Mouse (Mus musculus) stomach, embryonic 16.5 days (tissue): ENCODE results near the gene Wdr47. TPM values are rescaled to one million over a fixed set of nuclear protein-coding genes. Genes with fewer than 3 reads are reported as not detected.
A peak's percentile ranks its signal among the peaks of the same experiment; 100 is the strongest.

ENCODE experiments used
- ATAC-seq: fragments of 200-750 bp; cut with Nextera tagmentation; 2 replicates; pipeline ENCODE4 v1.8.0; 2017; ENCODE audit warnings: moderate number of reproducible peaks, moderate TSS enrichment; ENCODE audit not compliant: insufficient read depth, low FRiP score
- H3K27ac ChIP-seq: fragments of 300-500 bp; sonication (generic); 2 replicates; pipeline ENCODE4 v1.5.1; 2014; ENCODE audit warnings: low read length
- H3K27me3 ChIP-seq: fragments of 300-500 bp; sonication (generic); 2 replicates; pipeline ENCODE4 v1.6.1; 2014; ENCODE audit warnings: low read length, control low read depth, mixed read lengths; ENCODE audit not compliant: control insufficient read depth, insufficient read depth
- H3K36me3 ChIP-seq: fragments of 300-500 bp; sonication (generic); 2 replicates; pipeline ENCODE4 v1.6.1; 2014; ENCODE audit warnings: low read length; ENCODE audit not compliant: control insufficient read depth, insufficient read depth
- H3K4me1 ChIP-seq: fragments of 300-500 bp; sonication (generic); 2 replicates; pipeline ENCODE4 v1.6.1; 2014; ENCODE audit warnings: low read length, control low read depth, mixed read lengths; ENCODE audit not compliant: control insufficient read depth, insufficient read depth
- H3K4me2 ChIP-seq: fragments of 300-500 bp; sonication (generic); 2 replicates; pipeline ENCODE4 v1.6.1; 2014; ENCODE audit warnings: low read depth, low read length, mixed read lengths
- H3K4me3 ChIP-seq: fragments of 300-500 bp; sonication (generic); replicated peaks from 2 replicates; pipeline ENCODE4 v1.5.1; 2014; ENCODE audit warnings: mild to moderate bottlenecking, low read length
- H3K9ac ChIP-seq: fragments of 300-500 bp; sonication (generic); 2 replicates; pipeline ENCODE4 v1.6.1; 2014; ENCODE audit warnings: low read length
- H3K9me3 ChIP-seq: fragments of 300-500 bp; sonication (generic); replicated peaks from 2 replicates; pipeline ENCODE4 v1.6.1; 2016; ENCODE audit warnings: low read length, control low read depth; ENCODE audit not compliant: control insufficient read depth
- WGBS: fragments of 180-500 bp; shearing (Covaris S2); extraction: QIAGEN DNeasy Blood & Tissue Kit; methylation state at CpG from one replicate; pipeline ENCODE4 v1.1.7; 2014; 5-methylcytosine and 5-hydroxymethylcytosine counted together
- polyA plus RNA-seq: library from polyadenylated mRNA; unstranded; fragments of >200 nt; fragmentation: Nextera tagmentation; extraction: Ambion mirVana; gene quantifications from 2 replicates; pipeline ENCODE4 v1.2.1, GENCODE M21; 2015

The Wdr47 gene
- 14.3 and 14.9 TPM in 2 replicates for polyA plus RNA-seq

- Histone ChIP-seq H3K27ac (peak within 1 kb of the TSS; percentile 68), H3K27me3 (no peaks in the 10 kb centered on the region), H3K4me2 (peak within 1 kb of the TSS; percentile 99), H3K9ac (peak within 1 kb of the TSS; percentile 77), H3K9me3 (no peaks in the 10 kb centered on the region), H3K36me3 (no peaks in the 10 kb centered on the region), H3K4me3 (peak within 1 kb of the TSS; percentile 81), H3K4me1 (peaks cover 4% of the 10 kb centered on the region)
- ATAC-seq: peak; percentile 100
- 4% methylated on average over 44 of the region's 44 CpGs for WGBS
These were observed at the start of gene Wdr47 for GRCm38 (mm10) chr3:108590786-108591529. Gene Wdr47, plus strand, starts transcription at chr3:108591279.

GRCm38 (mm10) chr3:108542299-108542698 is 48.8 kb upstream of the Wdr47 start:
- Histone ChIP-seq H3K36me3 (no peaks in the 10 kb centered on the region), H3K9me3 (no peaks in the 10 kb centered on the region), H3K4me2 (no peak overlapping the region), H3K9ac (no peak overlapping the region), H3K27me3 (no peaks in the 10 kb centered on the region), H3K4me3 (no peak overlapping the region), H3K27ac (no peak overlapping the region), H3K4me1 (peaks cover 3% of the 10 kb centered on the region; the same call in 1 of the 2 replicates)
- 74% methylated on average over 11 of the region's 11 CpGs for WGBS
- no peak for ATAC-seq

GRCm38 (mm10) chr3:108554111-108554561 is 36.9 kb upstream of the Wdr47 start:
- WGBS: under 1% methylated on average over 42 of the region's 42 CpGs
- Histone ChIP-seq H3K9ac (peak overlapping the region; percentile 96), H3K27me3 (no peaks in the 10 kb centered on the region), H3K27ac (peak overlapping the region; percentile 80), H3K4me3 (peak overlapping the region; percentile 75), H3K4me1 (peaks cover 7% of the 10 kb centered on the region; the same call in 1 of the 2 replicates), H3K9me3 (no peaks in the 10 kb centered on the region), H3K36me3 (peaks cover 14% of the 10 kb centered on the region), H3K4me2 (peak overlapping the region; percentile 65)
- peak; percentile 62 for ATAC-seq

- ATAC-seq: peak; percentile 97
- 17% methylated on average over 21 of the region's 22 CpGs for WGBS
These were observed 36.3 kb upstream of the Wdr47 start for GRCm38 (mm10) chr3:108554587-108555312.

GRCm38 (mm10) chr3:108557888-108558287 is 33.2 kb upstream of the Wdr47 start:
- H3K27ac ChIP-seq: no peak overlapping the region
- H3K27me3 ChIP-seq: no peaks in the 10 kb centered on the region
- no peak overlapping the region for H3K9ac ChIP-seq
- H3K4me3 ChIP-seq: no peak overlapping the region
- WGBS: 94% methylated on average over 4 of the region's 4 CpGs
- H3K4me1 ChIP-seq: peaks cover 7% of the 10 kb centered on the region; the same call in 1 of the 2 replicates
- no peaks in the 10 kb centered on the region for H3K9me3 ChIP-seq
- no peak overlapping the region for H3K4me2 ChIP-seq
- peaks cover 14% of the 10 kb centered on the region for H3K36me3 ChIP-seq
- ATAC-seq: no peak

More at GRCm38 (mm10) chr3:108554587-108555312, 36.3 kb upstream of the Wdr47 start:
- Histone ChIP-seq H3K4me3 (peak overlapping the region; percentile 75), H3K4me1 (peaks cover 7% of the 10 kb centered on the region; the same call in 1 of the 2 replicates), H3K9me3 (no peaks in the 10 kb centered on the region), H3K9ac (peak overlapping the region; percentile 96), H3K27me3 (no peaks in the 10 kb centered on the region), H3K27ac (peak overlapping the region; percentile 80), H3K4me2 (peak overlapping the region; percentile 65), H3K36me3 (peaks cover 14% of the 10 kb centered on the region)

GRCm38 (mm10) chr3:108562133-108562730 is 28.8 kb upstream of the Wdr47 start, which contains the start of gene Tmem167b:
Gene Tmem167b, minus strand, starts transcription at chr3:108562466.
- Histone ChIP-seq H3K9me3 (no peaks in the 10 kb centered on the region), H3K9ac (peak within 1 kb of the TSS; percentile 90), H3K4me2 (peak within 1 kb of the TSS; percentile 83), H3K27ac (peak within 1 kb of the TSS; percentile 96), H3K4me3 (peak within 1 kb of the TSS; percentile 85), H3K4me1 (no peaks in the 10 kb centered on the region), H3K27me3 (no peaks in the 10 kb centered on the region), H3K36me3 (peaks cover 14% of the 10 kb centered on the region)
- WGBS: 0% methylated on average over 45 of the region's 45 CpGs
- peak; percentile 98 for ATAC-seq

GRCm38 (mm10) chr3:108562777-108563271 is 28.3 kb upstream of the Wdr47 start:
- peaks cover 12% of the 10 kb centered on the region for H3K36me3 ChIP-seq
- peak overlapping the region; percentile 73 for H3K4me2 ChIP-seq
- H3K9ac ChIP-seq: peak overlapping the region; percentile 90
- no peaks in the 10 kb centered on the region for H3K4me1 ChIP-seq
- peak overlapping the region; percentile 96 for H3K27ac ChIP-seq
- 4% methylated on average over 15 of the region's 15 CpGs for WGBS
- H3K4me3 ChIP-seq: peak overlapping the region; percentile 85
- H3K27me3 ChIP-seq: no peaks in the 10 kb centered on the region
- no peaks in the 10 kb centered on the region for H3K9me3 ChIP-seq
- peak; percentile 66 for ATAC-seq

- H3K4me1 ChIP-seq: no peaks in the 10 kb centered on the region
- no peaks in the 10 kb centered on the region for H3K27me3 ChIP-seq
- peaks cover 8% of the 10 kb centered on the region for H3K36me3 ChIP-seq
- WGBS: 4% methylated on average over 4 of the region's 4 CpGs
- H3K9ac ChIP-seq: peak overlapping the region; percentile 90
- ATAC-seq: no peak
- H3K4me3 ChIP-seq: peak overlapping the region; percentile 85
- H3K9me3 ChIP-seq: no peaks in the 10 kb centered on the region
- peak overlapping the region; percentile 73 for H3K4me2 ChIP-seq
- H3K27ac ChIP-seq: peak overlapping the region; percentile 96
These were observed 27.8 kb upstream of the Wdr47 start for GRCm38 (mm10) chr3:108563309-108563708.
